Mouse (Mus musculus) midbrain, embryonic 16.5 days (tissue): Measurements from ENCODE around the gene Lpin1. TPM values are rescaled to one million over a fixed set of nuclear protein-coding genes. Genes with fewer than 3 reads are reported as not detected.

ENCODE experiments used
- ATAC-seq: fragments of 200-750 bp; cut with Nextera tagmentation; 2 replicates; pipeline ENCODE4 v1.8.0; 2017; ENCODE audit warnings: moderate TSS enrichment
- H3K27ac ChIP-seq: fragments of 300-500 bp; sonication (generic); 2 replicates; pipeline ENCODE4 v1.5.1; 2014; ENCODE audit warnings: mild to moderate bottlenecking, low read length, mixed read lengths
- H3K27me3 ChIP-seq: fragments of 300-500 bp; sonication (generic); 2 replicates; pipeline ENCODE4 v1.6.1; 2014; ENCODE audit warnings: low read depth, low read length, mixed read lengths; ENCODE audit not compliant: control insufficient read depth, insufficient read depth
- H3K36me3 ChIP-seq: fragments of 300-500 bp; sonication (generic); 2 replicates; pipeline ENCODE4 v1.6.1; 2014; ENCODE audit warnings: mild to moderate bottlenecking, low read length, moderate library complexity, mixed read lengths; ENCODE audit not compliant: control insufficient read depth, insufficient read depth
- H3K4me1 ChIP-seq: fragments of 300-500 bp; sonication (generic); 2 replicates; pipeline ENCODE4 v1.6.1; 2014; ENCODE audit warnings: mild to moderate bottlenecking, low read length, mixed read lengths; ENCODE audit not compliant: control insufficient read depth, insufficient read depth
- H3K4me2 ChIP-seq: fragments of 300-500 bp; sonication (generic); 2 replicates; pipeline ENCODE4 v1.6.1; 2014; ENCODE audit warnings: mild to moderate bottlenecking, low read length, mixed read lengths
- H3K4me3 ChIP-seq: fragments of 300-500 bp; sonication (generic); 2 replicates; pipeline ENCODE4 v1.5.1; 2014; ENCODE audit warnings: low read depth, mild to moderate bottlenecking, low read length, moderate library complexity, mixed read lengths
- H3K9ac ChIP-seq: fragments of 300-500 bp; sonication (generic); 2 replicates; pipeline ENCODE4 v1.6.1; 2014; ENCODE audit warnings: low read depth, low read length, mixed read lengths
- H3K9me3 ChIP-seq: fragments of 300-500 bp; sonication (generic); replicated peaks from 2 replicates; pipeline ENCODE4 v1.6.1; 2014; ENCODE audit warnings: mild to moderate bottlenecking, low read length, mixed read lengths; ENCODE audit not compliant: control insufficient read depth, poor library complexity, severe bottlenecking
- WGBS: fragments of 180-500 bp; shearing (Covaris S2); extraction: QIAGEN DNeasy Blood & Tissue Kit; methylation state at CpG from one replicate; pipeline ENCODE4 v1.1.7; 2014; 5-methylcytosine and 5-hydroxymethylcytosine counted together
- polyA plus RNA-seq: library from polyadenylated mRNA; unstranded; fragments of >200 nt; fragmentation: Nextera tagmentation; extraction: Ambion mirVana; gene quantifications from 2 replicates; pipeline ENCODE4 v1.2.1, GENCODE M21; 2015

Lpin1 gene
- polyA plus RNA-seq, 1 experiment from 2014 or later = 21.7 TPM

DNA sequence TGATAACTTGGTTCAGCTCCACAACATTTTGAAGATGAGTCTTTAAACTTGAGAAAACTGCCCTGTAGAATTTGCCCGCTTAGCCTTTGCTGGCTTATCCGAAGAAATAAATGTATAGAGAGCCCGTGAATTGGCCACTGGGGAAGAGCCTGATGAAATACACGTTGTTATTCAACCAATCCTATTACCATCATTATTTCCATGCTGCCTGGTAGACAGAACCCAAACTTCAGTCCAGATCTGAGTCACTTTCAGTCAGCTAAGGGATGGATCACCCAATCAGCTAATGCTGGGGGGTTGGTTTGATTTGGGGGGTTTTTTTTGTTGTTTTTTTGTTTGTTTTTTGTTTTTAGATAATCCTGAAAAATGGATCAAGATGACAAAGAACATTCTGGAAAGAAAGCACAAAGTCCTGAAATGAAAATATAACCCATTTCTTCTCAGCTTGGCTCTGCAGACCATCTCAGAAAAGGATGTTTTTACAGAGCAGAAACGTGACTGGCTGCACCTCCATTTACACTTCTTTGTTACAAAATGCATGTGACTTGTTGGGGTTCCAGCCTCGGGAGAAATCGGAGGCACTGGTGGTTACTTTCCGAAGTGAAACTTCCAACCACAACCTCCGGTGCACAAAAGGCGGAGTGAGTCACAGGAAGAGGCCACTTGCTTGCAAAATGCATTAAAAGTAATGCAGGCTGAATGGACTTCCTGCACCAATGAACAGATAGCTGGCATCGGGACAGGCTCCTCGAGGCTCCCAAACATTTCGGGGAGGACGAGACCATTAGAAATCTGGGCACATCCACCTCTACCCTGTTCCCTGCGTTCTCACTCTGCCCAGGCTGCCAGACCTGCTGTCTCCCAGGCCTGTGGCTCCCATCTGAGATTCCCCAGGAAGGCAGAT, 78.6 kb downstream of the Lpin1 start:
- Histone ChIP-seq H3K4me1 (peaks cover 8% of the 10 kb centered on the region; the same call in 1 of the 2 replicates), H3K4me3 (no peak overlapping the region), H3K4me2 (peak overlapping the region; percentile 18; the same call in 1 of the 2 replicates), H3K27ac (peak overlapping the region; percentile 67; the same call in 1 of the 2 replicates), H3K9me3 (no peaks in the 10 kb centered on the region), H3K36me3 (peaks cover 2% of the 10 kb centered on the region; the same call in 1 of the 2 replicates), H3K9ac (peak overlapping the region; percentile 54; the same call in 1 of the 2 replicates), H3K27me3 (no peaks in the 10 kb centered on the region)
- 63% methylated on average over 15 of the region's 15 CpGs for WGBS
- peak; percentile 63 for ATAC-seq

DNA sequence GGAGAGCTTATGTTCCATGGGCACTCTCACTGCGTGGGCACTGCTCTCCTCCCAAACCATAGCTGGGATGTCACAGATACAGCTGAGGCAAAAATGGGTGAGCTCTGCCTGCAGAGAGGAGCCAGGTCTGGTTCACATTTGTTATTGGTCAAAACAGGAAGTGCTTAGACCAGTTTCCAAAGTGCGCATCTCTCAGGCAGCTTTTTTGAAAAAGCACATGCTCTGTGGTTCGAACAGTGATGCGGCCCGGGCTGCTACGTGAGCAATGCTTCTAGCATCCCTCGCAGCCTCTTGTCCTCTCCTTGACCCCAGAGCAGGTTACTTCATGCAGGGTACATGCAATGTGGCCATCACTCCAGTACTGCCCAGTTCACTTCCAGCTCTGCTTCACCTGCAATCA, 82.1 kb downstream of the Lpin1 start:
- Histone ChIP-seq H3K27ac (no peak overlapping the region), H3K9ac (no peak overlapping the region), H3K4me3 (no peak overlapping the region), H3K27me3 (no peaks in the 10 kb centered on the region), H3K36me3 (no peaks in the 10 kb centered on the region), H3K9me3 (no peaks in the 10 kb centered on the region), H3K4me1 (peaks cover 8% of the 10 kb centered on the region; the same call in 1 of the 2 replicates), H3K4me2 (no peak overlapping the region)
- 96% methylated on average over 7 of the region's 7 CpGs for WGBS
- no peak for ATAC-seq

GRCm38 (mm10) chr12:16527941-16528340, 82.8 kb downstream of the Lpin1 start:
- peaks cover 2% of the 10 kb centered on the region; the same call in 1 of the 2 replicates for H3K4me1 ChIP-seq
- no peak overlapping the region for H3K9ac ChIP-seq
- no peaks in the 10 kb centered on the region for H3K27me3 ChIP-seq
- no peak overlapping the region for H3K4me3 ChIP-seq
- ATAC-seq = no peak
- H3K4me2 ChIP-seq = no peak overlapping the region
- H3K36me3 ChIP-seq = no peaks in the 10 kb centered on the region
- 81% methylated on average over 3 of the region's 3 CpGs for WGBS
- H3K9me3 ChIP-seq = no peaks in the 10 kb centered on the region
- no peak overlapping the region for H3K27ac ChIP-seq

GRCm38 (mm10) chr12:16526862-16527261, 83.9 kb downstream of the Lpin1 start:
- Histone ChIP-seq H3K36me3 (no peaks in the 10 kb centered on the region), H3K4me2 (no peak overlapping the region), H3K27ac (no peak overlapping the region), H3K4me1 (no peaks in the 10 kb centered on the region), H3K4me3 (no peak overlapping the region), H3K27me3 (no peaks in the 10 kb centered on the region), H3K9ac (no peak overlapping the region), H3K9me3 (no peaks in the 10 kb centered on the region)
- WGBS = 84% methylated on average over 5 of the region's 5 CpGs
- ATAC-seq = no peak

DNA sequence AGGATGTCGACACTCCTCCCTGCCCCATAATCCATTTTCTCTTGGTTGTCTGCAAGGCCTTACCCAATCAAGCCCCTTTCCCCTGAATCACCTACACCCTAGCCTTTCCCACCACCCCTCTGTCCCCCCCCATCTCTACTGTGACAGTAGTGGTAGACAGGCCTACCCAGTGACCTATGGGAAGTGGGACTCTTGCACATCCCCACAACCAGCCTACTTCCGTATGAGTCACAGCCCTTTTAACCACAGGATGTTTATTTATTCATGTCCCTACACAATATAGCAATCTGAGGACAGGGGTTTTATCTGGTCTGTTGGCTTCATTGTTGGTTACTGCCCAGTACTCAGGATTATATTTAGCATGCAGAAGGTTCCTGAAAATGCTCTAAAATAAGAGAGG, 84.6 kb downstream of the Lpin1 start:
- no peak overlapping the region for H3K27ac ChIP-seq
- no peak for ATAC-seq
- H3K36me3 ChIP-seq = no peaks in the 10 kb centered on the region
- H3K27me3 ChIP-seq = no peaks in the 10 kb centered on the region
- H3K9ac ChIP-seq = no peak overlapping the region
- H3K4me2 ChIP-seq = no peak overlapping the region
- no peaks in the 10 kb centered on the region for H3K4me1 ChIP-seq
- 91% methylated on average over 2 of the region's 2 CpGs for WGBS
- H3K4me3 ChIP-seq = no peak overlapping the region
- H3K9me3 ChIP-seq = no peaks in the 10 kb centered on the region

GRCm38 (mm10) chr12:16515183-16515582, 95.6 kb downstream of the Lpin1 start:
- no peak overlapping the region for H3K27ac ChIP-seq
- no peaks in the 10 kb centered on the region for H3K9me3 ChIP-seq
- H3K4me3 ChIP-seq = no peak overlapping the region
- H3K36me3 ChIP-seq = no peaks in the 10 kb centered on the region
- WGBS = 86% methylated on average over 9 of the region's 9 CpGs
- peak; percentile 61; the same call in 1 of the 2 replicates for ATAC-seq
- no peaks in the 10 kb centered on the region for H3K4me1 ChIP-seq
- no peak overlapping the region for H3K4me2 ChIP-seq
- H3K27me3 ChIP-seq = no peaks in the 10 kb centered on the region
- H3K9ac ChIP-seq = no peak overlapping the region

DNA sequence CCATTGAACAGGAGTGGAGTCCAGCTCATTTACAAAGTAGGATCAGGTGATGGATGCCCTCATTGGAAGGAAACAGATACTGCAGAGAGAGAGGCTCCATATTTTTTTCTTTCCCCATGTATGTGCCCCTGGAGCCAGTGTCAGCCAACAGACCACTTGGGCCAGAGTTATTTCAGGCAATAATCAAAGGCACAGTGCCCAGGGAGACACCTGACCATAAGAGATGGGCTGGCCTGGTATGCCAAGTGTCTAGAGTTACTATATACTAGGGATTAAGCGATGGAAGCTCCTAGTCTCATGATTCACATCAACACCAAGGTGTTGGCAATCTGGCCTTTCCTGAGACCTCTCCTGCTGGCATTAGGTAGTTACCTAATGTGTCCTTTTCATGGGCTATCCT, 97.8 kb downstream of the Lpin1 start:
- WGBS = 97% methylated on average over 1 of the region's 1 CpGs
- H3K4me3 ChIP-seq = no peak overlapping the region

DNA sequence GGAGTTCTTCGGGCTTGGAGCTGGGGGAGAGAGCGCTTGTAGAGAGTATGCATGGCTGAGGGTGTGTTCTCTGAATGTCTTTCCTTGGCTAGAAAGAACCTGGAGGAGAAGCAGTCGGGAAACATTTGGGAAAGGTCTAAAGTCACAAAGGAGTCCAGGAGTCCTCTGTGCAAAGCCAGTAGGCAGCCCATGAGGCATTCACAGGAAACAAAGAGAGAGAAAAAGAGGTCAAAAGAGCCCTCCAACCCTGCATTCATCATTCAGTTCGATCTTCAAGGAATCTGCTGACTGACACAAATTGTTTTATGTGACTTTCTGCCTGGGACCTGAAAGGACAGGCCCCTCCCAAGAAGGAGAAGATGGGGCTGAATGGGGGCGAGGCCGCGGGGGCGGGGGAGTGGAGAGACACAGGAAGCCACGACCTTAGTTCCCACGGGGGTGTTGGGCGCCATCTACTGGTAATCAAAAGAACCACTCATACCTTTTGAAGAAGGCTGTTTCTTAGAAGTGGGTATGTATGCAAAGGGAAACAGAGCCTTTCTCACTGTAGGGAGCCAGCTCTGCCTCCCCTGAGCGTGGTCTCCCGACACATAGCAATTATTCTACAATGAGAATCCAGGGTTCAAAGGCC, 101.5 kb downstream of the Lpin1 start:
- Histone ChIP-seq H3K4me1 (peaks cover 3% of the 10 kb centered on the region; the same call in 1 of the 2 replicates), H3K9me3 (no peaks in the 10 kb centered on the region), H3K9ac (no peak overlapping the region), H3K4me2 (peak overlapping the region; percentile 9; the same call in 1 of the 2 replicates), H3K36me3 (no peaks in the 10 kb centered on the region), H3K4me3 (no peak overlapping the region), H3K27me3 (no peaks in the 10 kb centered on the region), H3K27ac (no peak overlapping the region)
- ATAC-seq = peak; percentile 52
- WGBS = 6% methylated on average over 13 of the region's 13 CpGs

More for the DNA sequence above, 97.8 kb downstream of the Lpin1 start:
- H3K27ac ChIP-seq = no peak overlapping the region
- H3K9ac ChIP-seq = no peak overlapping the region
- no peaks in the 10 kb centered on the region for H3K36me3 ChIP-seq
- no peaks in the 10 kb centered on the region for H3K27me3 ChIP-seq
- no peak for ATAC-seq
- no peak overlapping the region for H3K4me2 ChIP-seq
- H3K9me3 ChIP-seq = no peaks in the 10 kb centered on the region
- H3K4me1 ChIP-seq = no peaks in the 10 kb centered on the region
